Mouse (Mus musculus) megakaryocyte-erythroid progenitor cell, adult 5-6 weeks (primary cell): Measurements from ENCODE around the gene Prr5. TPM values are rescaled to one million over a fixed set of nuclear protein-coding genes. Genes with fewer than 3 reads are reported as not detected.

Source experiments
- ATAC-seq: replicated peaks from 2 replicates; pipeline ENCODE4 v1.8.0; 2016; ENCODE audit warnings: mild to moderate bottlenecking, inconsistent platforms; ENCODE audit not compliant: severe bottlenecking, poor library complexity, low FRiP score, low TSS enrichment
- total RNA-seq, 2 experiments: library from RNA; stranded (forward) in 1 of 2; stranded (reverse) in 1 of 2; fragments of 200-1000, 215-1000 nt in 1 of 2; fragments of >200 nt in 1 of 2; fragmentation: Nextera tagmentation in 1 of 2; gene quantifications; 2 replicates each; pipeline ENCODE4 v1.2.3; 2014 to 2017

Gene Prr5
- total RNA-seq, 2 experiments from 2014 or later = 0.85 to 1.2 TPM

GRCm38 (mm10) chr15:84736346-84736993 is 67.0 kb downstream of the Prr5 start:
- no peak for ATAC-seq

GRCm38 (mm10) chr15:84736994-84737346 is 67.5 kb downstream of the Prr5 start:
- no peak for ATAC-seq

- no peak for ATAC-seq
Measured at GRCm38 (mm10) chr15:84738246-84738645, 68.8 kb downstream of the Prr5 start.

- no peak for ATAC-seq
Measured at GRCm38 (mm10) chr15:84741573-84741972, 72.2 kb downstream of the Prr5 start.

GRCm38 (mm10) chr15:84743347-84743746 is 73.9 kb downstream of the Prr5 start:
- ATAC-seq = no peak

GRCm38 (mm10) chr15:84744308-84744707 is 74.9 kb downstream of the Prr5 start:
- no peak for ATAC-seq

- no peak for ATAC-seq
Measured at GRCm38 (mm10) chr15:84745831-84746230, 76.4 kb downstream of the Prr5 start.

Other genes with a start within 250 kb of the Prr5 start
- gene Shisal1, start 222.5 kb upstream of the Prr5 start, total RNA-seq (2014; fragmentation: Nextera tagmentation) = not detected in 2 replicates
- gene Shisal1, start 222.5 kb upstream of the Prr5 start, total RNA-seq (2017) = not detected in 2 replicates
- 1.1 and 3.1 TPM in 2 replicates for gene Rtl6, start 111.8 kb upstream of the Prr5 start, total RNA-seq (2014; fragmentation: Nextera tagmentation)
- 2.0 and 2.9 TPM in 2 replicates for gene Rtl6, start 111.8 kb upstream of the Prr5 start, total RNA-seq (2017)
- gene Arhgap8, start 50.4 kb downstream of the Prr5 start, total RNA-seq (2014; fragmentation: Nextera tagmentation) = not detected in 2 replicates
- gene Arhgap8, start 50.4 kb downstream of the Prr5 start, total RNA-seq (2017) = not detected in 2 replicates
- gene Phf21b, start 186.4 kb downstream of the Prr5 start, total RNA-seq (2014; fragmentation: Nextera tagmentation) = 4.0 TPM in 1 of 2 replicates, not detected in the other
- not detected in 2 replicates for gene Phf21b, start 186.4 kb downstream of the Prr5 start, total RNA-seq (2017)